Mouse (Mus musculus) urinary bladder, postnatal 36 days (tissue): ENCODE data around the gene Gm45213.

ENCODE experiments used
- DNase-seq, 2 experiments: peaks; one replicate each; pipeline ENCODE4 v3.0.0; 2022; ENCODE audit warnings: low spot score in 2 of 2, mixed read lengths in 1 of 2

Gene Gm45213

GRCm38 (mm10) chr7:66106581-66107056 lies 63.2 kb downstream of the Gm45213 start:
- DNase-seq: no peak

GRCm38 (mm10) chr7:66107206-66107605 lies 63.8 kb downstream of the Gm45213 start:
- no peak for DNase-seq

- DNase-seq: no peak
These were observed 64.5 kb downstream of the Gm45213 start for GRCm38 (mm10) chr7:66107930-66108329.

- peak; percentile 81 to 85 for DNase-seq
These were observed 65.8 kb downstream of the Gm45213 start, which contains the start of gene Chsy1 for GRCm38 (mm10) chr7:66108961-66109854. TSS of gene Chsy1 (plus strand) at chr7:66109515.

GRCm38 (mm10) chr7:66109855-66110635 lies 66.6 kb downstream of the Gm45213 start:
- DNase-seq: no peak

- no peak for DNase-seq
These were observed 67.3 kb downstream of the Gm45213 start for GRCm38 (mm10) chr7:66110636-66111112.

GRCm38 (mm10) chr7:66111211-66111610 lies 67.8 kb downstream of the Gm45213 start:
- no peak for DNase-seq
